14 mouse cellular contexts compared by ENCODE assay signal in the genomic region with DNA sequence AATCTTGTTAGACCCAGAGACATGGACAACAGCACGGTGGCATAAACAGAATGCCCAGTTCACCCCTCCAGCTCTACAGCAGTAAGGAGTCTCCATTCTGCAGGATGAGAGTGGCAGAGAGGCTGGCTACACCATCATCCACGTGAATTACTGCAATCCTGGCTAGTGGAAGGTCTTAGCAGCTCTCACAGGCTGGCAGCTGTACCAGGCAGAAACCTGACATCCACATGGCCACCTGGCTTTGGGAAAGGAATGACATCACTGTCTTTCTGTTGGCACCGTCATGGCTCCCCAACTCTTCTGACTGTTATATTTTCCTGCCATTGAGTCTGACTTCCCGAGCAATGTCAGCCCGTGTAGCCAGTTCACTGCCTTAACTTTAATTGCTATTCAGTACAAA.
DNase-seq lines count a peak whose midpoint lies in the region; ATAC-seq lines count a peak whose summit lies in the region.
"Had no signal": no experiment of that assay in that cellular context is flagged by ENCODE, and none has a peak within 500 bp of the region (broad histone marks: within the 10 kb centered on the region; RNA-seq: fewer than 3 reads in every experiment).

No protein-coding gene starts in this region.

- DNase-seq in cerebellum, adult 11-12 months: no peak
- DNase-seq in cerebellum, postnatal 10 days: peak; percentile 55 to 58
- DNase-seq in cerebellum, adult 8-10 months: no peak
- DNase-seq in MN1 (ENCODE audit: low spot score): peak; percentile 11
- DNase-seq in cerebellum, postnatal 36 days: peak; percentile 24 to 35
- DNase-seq in thymus, postnatal 10 days (ENCODE audit: low spot score in 2 of 2): no peak
- DNase-seq: adrenal gland, postnatal 10 days; B cell, adult 2 months; gastrocnemius, postnatal 14 days; kidney, adult 2 months had no signal

- ATAC-seq in cerebellum, adult (ENCODE audit: insufficient number of reproducible peaks, low FRiP score, low TSS enrichment): peak; percentile 54; the same call in 1 of the 2 replicates
- ATAC-seq: CD4-positive, CD25-positive, alpha-beta regulatory T cell, adult 4 months; forebrain, embryonic 16.5 days; intestine, embryonic 16.5 days had no signal

Comparison
In these comparisons a context has a peak if more than half of its experiments do, and no peak if none do; other contexts are left out.
1. DNase-seq: peak in cerebellum, postnatal 10 days (2 of 2), MN1 (single experiment) and cerebellum, postnatal 36 days (2 of 2); none in cerebellum, adult 11-12 months (single experiment), cerebellum, adult 8-10 months (single experiment) and thymus, postnatal 10 days (0 of 2).